Mouse (Mus musculus) gastrocnemius, postnatal 14 days (tissue): ENCODE results near the gene Olfr652. TPM values are rescaled to one million over a fixed set of nuclear protein-coding genes. Genes with fewer than 3 reads are reported as not detected.

Experiments
- DNase-seq: peaks from one replicate; pipeline ENCODE4 v3.0.0; 2021; ENCODE audit warnings: mixed read lengths
- intact Hi-C: fragments of 180-260 bp; cut with DNase I; formaldehyde crosslinking; loops from one replicate; pipeline ENCODE4 v1.15.1; 2025; ENCODE audit warnings: low total_unique reads
- long read RNA-seq, 2 experiments: library from polyadenylated mRNA; stranded (forward); transcript quantifications; one replicate each; pipeline ENCODE4 v2.0.0; 2021
- total RNA-seq, 2 experiments: library from RNA; stranded (reverse); gene quantifications; 2 replicates each; pipeline ENCODE4 v1.2.3; 2021

Gene Olfr652
- not detected for total RNA-seq
- long read RNA-seq, experiment 1 = 0 reads
- long read RNA-seq, experiment 2 = 0 reads

GRCm38 (mm10) chr7:104560601-104561000 is at the start of gene Olfr652:
Olfr652 (plus strand) TSS chr7:104560901.
- DNase-seq = no peak
- intact Hi-C loops = no loop called here

DNA sequence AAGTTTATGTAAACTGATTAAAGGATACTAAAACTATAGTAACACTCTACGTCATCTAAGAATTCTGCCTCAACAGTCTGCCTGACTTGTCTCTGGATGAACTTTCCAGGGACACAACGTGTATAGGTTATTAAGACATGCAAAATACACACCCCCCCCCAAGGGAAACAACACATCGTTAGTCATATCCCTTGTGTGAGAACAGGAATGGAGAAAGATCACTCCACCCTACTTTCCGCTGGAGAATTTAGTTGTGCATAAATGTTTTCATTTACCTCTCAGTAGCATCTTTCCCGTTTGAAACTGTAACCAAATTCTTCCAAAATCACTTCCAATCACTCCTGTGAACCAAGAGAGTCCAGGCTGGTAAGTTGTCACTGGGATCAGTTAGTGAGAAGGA is 10.9 kb upstream of the Olfr652 start, which contains the start of gene Olfr651:
Olfr651 (plus strand) TSS at position 301 of the 400 bp plus-strand sequence.
- DNase-seq = no peak
- intact Hi-C loops = no loop called here

DNA sequence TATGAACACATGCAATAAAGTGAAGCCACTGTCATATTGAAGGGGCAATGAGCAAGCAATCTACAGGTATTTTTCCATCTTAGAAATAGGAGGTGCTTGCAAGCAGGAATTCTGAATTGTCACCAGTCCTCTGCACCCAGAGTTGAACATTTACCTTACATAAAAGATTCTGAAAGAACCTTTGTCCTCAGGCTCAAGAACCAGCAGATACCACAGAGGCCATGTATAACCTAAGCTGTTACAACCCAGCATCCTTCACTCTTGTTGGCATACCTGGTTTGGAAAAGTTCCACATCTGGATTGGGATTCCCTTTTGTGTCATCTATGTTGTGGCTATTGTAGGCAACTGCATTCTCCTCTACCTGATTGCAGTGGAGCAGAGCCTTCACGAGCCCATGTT is 8.0 kb upstream of the Olfr652 start:
- no peak for DNase-seq
- intact Hi-C loops = no loop called here

GRCm38 (mm10) chr7:104577014-104577413 is 16.3 kb downstream of the Olfr652 start, which contains the start of gene Olfr653:
Olfr653 (plus strand) TSS chr7:104577314.
- intact Hi-C loops = no loop called here
- DNase-seq = no peak

- DNase-seq = no peak
- intact Hi-C loops = loop anchor here (5.0 kb wide), 1 partner anchor 601 kb away; no protein-coding TSS in a partner anchor
Observed at GRCm38 (mm10) chr7:104580846-104581245, 20.1 kb downstream of the Olfr652 start.

DNA sequence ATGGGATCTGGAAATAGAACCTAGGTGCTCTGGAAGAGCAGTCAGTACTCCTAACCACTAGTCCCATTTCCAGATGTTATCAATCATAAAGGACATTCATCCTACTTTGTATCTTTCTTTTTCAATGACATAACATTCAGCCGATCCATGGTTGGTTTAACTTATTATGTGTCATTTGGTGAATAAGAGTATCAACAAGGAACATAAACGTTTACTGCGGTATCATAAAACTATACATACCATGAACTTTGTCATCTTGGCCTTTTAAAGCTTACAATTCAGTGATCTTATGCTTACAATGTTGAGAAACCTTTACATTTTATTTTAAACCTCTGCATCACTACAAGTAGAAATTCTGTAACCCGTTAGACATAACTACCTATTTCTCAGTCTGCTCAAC is 20.7 kb downstream of the Olfr652 start:
- DNase-seq = no peak
- intact Hi-C loops = loop anchor here (5.0 kb wide), 1 partner anchor 601 kb away; no protein-coding TSS in a partner anchor

- no peak for DNase-seq
- intact Hi-C loops = no loop called here
Observed at GRCm38 (mm10) chr7:104586725-104587124, 26.0 kb downstream of the Olfr652 start, which contains the start of gene Olfr654. Olfr654 (plus strand) TSS chr7:104587025.

- DNase-seq = no peak
- intact Hi-C loops = no loop called here
Observed at GRCm38 (mm10) chr7:104588274-104588673, 27.6 kb downstream of the Olfr652 start.

- intact Hi-C loops = no loop called here
- DNase-seq = no peak
Observed at GRCm38 (mm10) chr7:104601679-104602078, 41.0 kb downstream of the Olfr652 start, which contains the start of gene Olfr655. Olfr655 (minus strand) TSS chr7:104601779.

- intact Hi-C loops = no loop called here
- DNase-seq = peak; percentile 5
Observed at GRCm38 (mm10) chr7:104603173-104603572, 42.5 kb downstream of the Olfr652 start.

GRCm38 (mm10) chr7:104604727-104605126 is 44.0 kb downstream of the Olfr652 start:
- intact Hi-C loops = no loop called here
- DNase-seq = no peak

GRCm38 (mm10) chr7:104613655-104614054 is 53.0 kb downstream of the Olfr652 start, which contains the start of gene Olfr656:
Olfr656 (plus strand) TSS chr7:104613955.
- DNase-seq = no peak
- intact Hi-C loops = no loop called here

Other genes with a start within 250 kb of the Olfr652 start
- gene Trim12a, start 245.4 kb upstream of the Olfr652 start, total RNA-seq = 1 to 10 TPM; 2.5 TPM
- under 1 TPM; 0.14 to 0.24 TPM for gene Trim34b, start 231.4 kb upstream of the Olfr652 start, total RNA-seq
- gene Trim12c, start 207.5 kb upstream of the Olfr652 start, total RNA-seq = 1 to 10 TPM; 2.1 TPM
- not detected for gene Trim30b, start 191.0 kb upstream of the Olfr652 start, total RNA-seq
- gene Trim30c, start 160.1 kb upstream of the Olfr652 start, total RNA-seq = under 1 TPM in 1 of 2 experiments, not detected in 1; 0.16 TPM
- gene Trim30a, start 95.7 kb upstream of the Olfr652 start, total RNA-seq = under 1 TPM; 0.72 to 0.80 TPM
- under 1 TPM; 0.49 to 0.51 TPM for gene Trim30d, start 53.1 kb upstream of the Olfr652 start, total RNA-seq
- gene Olfr651, start 10.8 kb upstream of the Olfr652 start, total RNA-seq = not detected
- not detected for gene Olfr653, start 16.4 kb downstream of the Olfr652 start, total RNA-seq
- gene Olfr654, start 26.1 kb downstream of the Olfr652 start, total RNA-seq = not detected
- not detected for gene Olfr655, start 40.9 kb downstream of the Olfr652 start, total RNA-seq
- gene Olfr656, start 53.1 kb downstream of the Olfr652 start, total RNA-seq = not detected
- gene Olfr657, start 63.9 kb downstream of the Olfr652 start, total RNA-seq = not detected
- gene Olfr658, start 86.4 kb downstream of the Olfr652 start, total RNA-seq = not detected
- not detected for gene Olfr659, start 105.9 kb downstream of the Olfr652 start, total RNA-seq
- not detected for gene Olfr661, start 125.6 kb downstream of the Olfr652 start, total RNA-seq
- gene Usp17le, start 216.6 kb downstream of the Olfr652 start, total RNA-seq = not detected